Mouse (Mus musculus): ENCODE measurements around the gene Fbln2.

DNA sequence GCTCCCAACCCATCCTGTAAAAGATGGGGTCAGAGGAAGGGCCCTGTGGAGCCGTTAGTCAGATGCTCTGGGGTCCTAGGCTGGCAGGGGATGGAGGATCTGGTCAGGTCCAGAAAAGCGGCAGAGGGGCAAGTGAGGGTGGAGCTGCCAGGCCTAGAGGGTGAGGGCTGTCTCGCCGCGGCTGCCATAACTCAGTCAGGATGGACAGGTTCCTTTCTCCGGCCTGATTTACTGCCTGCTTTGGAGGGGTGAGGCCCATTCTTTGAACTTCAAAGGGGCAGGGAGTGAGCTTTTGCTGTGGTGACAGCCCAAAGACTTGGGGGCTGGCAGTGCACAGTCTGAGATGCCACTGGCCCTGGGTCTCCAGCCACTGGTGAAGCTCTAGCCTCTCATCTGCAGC is 86.6 kb downstream of the Fbln2 start:
- TF ChIP-seq GATA1 (IDR thresholded peaks at IDR 0.05; ENCODE audit: low read length) = no peak
- TF ChIP-seq TAL1 (IDR thresholded peaks at IDR 0.05; ENCODE audit: low read length) = no peak

Measured in erythroblast, embryonic 14.5 days (primary cell).